Comparison of ENCODE assay signal across 8 mouse cellular contexts in the genomic region with DNA sequence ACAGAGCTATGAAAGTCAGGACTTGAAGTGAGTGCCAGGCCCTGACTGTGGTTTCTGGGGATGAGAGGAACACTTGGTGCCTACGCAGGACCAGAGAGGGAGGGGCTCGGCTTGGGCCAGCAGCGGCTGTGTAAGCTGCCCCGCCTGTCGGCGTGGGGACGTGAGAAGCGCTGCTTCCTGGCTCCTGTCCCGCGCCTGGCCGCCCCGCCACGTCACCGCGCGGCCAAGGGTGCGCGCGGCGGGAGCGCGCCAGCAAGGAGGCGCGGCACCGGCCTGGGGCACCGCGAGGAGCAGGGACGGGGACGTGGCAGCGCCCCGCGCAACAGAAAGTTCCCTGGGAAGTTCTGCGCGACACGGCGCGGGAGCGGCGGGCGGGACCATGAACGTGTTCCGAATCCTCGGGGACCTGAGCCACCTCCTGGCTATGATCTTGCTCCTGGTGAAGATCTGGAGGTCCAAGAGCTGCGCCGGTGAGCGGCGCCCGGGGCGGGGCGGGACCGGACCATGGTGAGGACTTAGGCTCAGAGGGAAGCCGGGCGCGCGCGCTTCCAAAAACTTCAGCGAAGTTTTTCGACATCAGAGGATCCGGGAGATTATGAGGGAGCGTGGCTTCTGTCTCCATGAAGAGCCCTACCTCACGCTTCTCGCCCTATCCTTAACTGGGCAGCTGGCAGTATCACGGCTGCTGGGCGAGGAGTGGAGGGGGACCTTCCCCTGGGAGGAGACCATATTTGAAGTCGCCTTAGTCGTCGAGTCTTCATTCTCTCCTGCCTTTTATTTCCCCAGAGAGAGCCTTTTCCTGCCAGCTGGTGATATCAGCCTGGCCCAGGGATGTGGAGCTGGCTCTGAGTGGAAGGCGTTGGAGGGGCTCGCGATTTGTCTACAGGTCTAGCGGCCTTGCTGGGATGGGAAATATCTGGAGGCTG. TPM values are rescaled to one million over a fixed set of nuclear protein-coding genes. Genes with fewer than 3 reads are reported as not detected.
DNase-seq lines count a peak whose midpoint lies in the region; ATAC-seq and TF ChIP-seq lines count a peak whose summit lies in the region.

TSS of gene Kdelr3 (plus strand) at position 241 of the 926 bp plus-strand sequence.

- H3K4me1 ChIP-seq in E14TG2a.4 (replicated peaks; ENCODE audit: low read depth, low read length), result peaks cover 76% of the 10 kb centered on the region
- peaks cover 34% of the 10 kb centered on the region for H3K4me1 ChIP-seq in hindbrain, embryonic 12.5 days
- peaks cover 47% of the 10 kb centered on the region for H3K4me1 ChIP-seq in limb, embryonic 13.5 days
- H3K4me1 ChIP-seq in midbrain, embryonic 13.5 days (replicated peaks), result peaks cover 32% of the 10 kb centered on the region

- H3K4me2 ChIP-seq in hindbrain, embryonic 12.5 days (replicated peaks), result peak within 1 kb of the TSS; percentile 82
- peak within 1 kb of the TSS; percentile 82 for H3K4me2 ChIP-seq in limb, embryonic 13.5 days (replicated peaks)
- H3K4me2 ChIP-seq in midbrain, embryonic 13.5 days (replicated peaks), result peak within 1 kb of the TSS; percentile 76

- H3K36me3 ChIP-seq in E14TG2a.4 (ENCODE audit: insufficient read depth, low read length), result no peaks in the 10 kb centered on the region
- H3K36me3 ChIP-seq in hindbrain, embryonic 12.5 days, result no peaks in the 10 kb centered on the region
- no peaks in the 10 kb centered on the region for H3K36me3 ChIP-seq in limb, embryonic 13.5 days
- no peaks in the 10 kb centered on the region for H3K36me3 ChIP-seq in midbrain, embryonic 13.5 days

- TF ChIP-seq CTCF in E14TG2a.4 (conservative IDR thresholded peaks at IDR 0.05; ENCODE audit: low read length), result no peak

- peak within 1 kb of the TSS; percentile 59 for H3K9ac ChIP-seq in hindbrain, embryonic 12.5 days
- H3K9ac ChIP-seq in limb, embryonic 13.5 days, result peak within 1 kb of the TSS; percentile 85
- H3K9ac ChIP-seq in midbrain, embryonic 13.5 days (replicated peaks), result peak within 1 kb of the TSS; percentile 53

- 1% methylated on average over 71 of the region's 71 CpGs for WGBS in hindbrain, embryonic 12.5 days
- 2% methylated on average over 71 of the region's 71 CpGs for WGBS in limb, embryonic 13.5 days
- WGBS in midbrain, embryonic 13.5 days, result 1% methylated on average over 65 of the region's 71 CpGs

- ATAC-seq in hindbrain, embryonic 12.5 days (ENCODE audit: low FRiP score), result no peak
- ATAC-seq in limb, embryonic 13.5 days (ENCODE audit: low FRiP score, low read depth), result peak; percentile 84
- ATAC-seq in midbrain, embryonic 13.5 days, result peak; percentile 40; the same call in 1 of the 2 replicates

- H3K27me3 ChIP-seq in E14TG2a.4 (ENCODE audit: insufficient read depth, low read length), result peaks cover 63% of the 10 kb centered on the region
- peaks cover 65% of the 10 kb centered on the region for H3K27me3 ChIP-seq in hindbrain, embryonic 12.5 days
- peaks cover 51% of the 10 kb centered on the region for H3K27me3 ChIP-seq in limb, embryonic 13.5 days
- peaks cover 73% of the 10 kb centered on the region for H3K27me3 ChIP-seq in midbrain, embryonic 13.5 days

- no peak within 1 kb of the TSS for H3K27ac ChIP-seq in hindbrain, embryonic 12.5 days
- H3K27ac ChIP-seq in limb, embryonic 13.5 days, result peak within 1 kb of the TSS; percentile 72
- no peak within 1 kb of the TSS for H3K27ac ChIP-seq in midbrain, embryonic 13.5 days

- DNase-seq in adrenal gland, postnatal 10 days, result peak; percentile 84
- peak; percentile 76 for DNase-seq in gastrocnemius, adult 18-20 months (ENCODE audit: low spot score)
- peak; percentile 35 for DNase-seq in thymus, postnatal 14 days
- DNase-seq in frontal cortex, postnatal 36 days (ENCODE audit: low spot score in 2 of 2), result no peak

- 0 out of 2 replicates have a peak, but pooled peaks cover 6% of the 10 kb centered on the region for H3K9me3 ChIP-seq in E14TG2a.4 (ENCODE audit: low read length)
- H3K9me3 ChIP-seq in hindbrain, embryonic 12.5 days (replicated peaks), result no peaks in the 10 kb centered on the region
- no peaks in the 10 kb centered on the region for H3K9me3 ChIP-seq in limb, embryonic 13.5 days
- no peaks in the 10 kb centered on the region for H3K9me3 ChIP-seq in midbrain, embryonic 13.5 days

- H3K4me3 ChIP-seq in E14TG2a.4 (replicated peaks; ENCODE audit: low read length), result peak within 1 kb of the TSS; percentile 82
- H3K4me3 ChIP-seq in hindbrain, embryonic 12.5 days, result peak within 1 kb of the TSS; percentile 48
- peak within 1 kb of the TSS; percentile 67 for H3K4me3 ChIP-seq in limb, embryonic 13.5 days
- peak within 1 kb of the TSS; percentile 45 for H3K4me3 ChIP-seq in midbrain, embryonic 13.5 days (replicated peaks)

RNA-seq across cellular contexts. Expression of gene Kdelr3, which starts in this region (rescaled TPM):
- 10 to 100 TPM; 11.4 to 13.2 TPM for total RNA-seq in adrenal gland, postnatal 10 days (2021)
- 1 to 10 TPM; 1.3 to 2.0 TPM for total RNA-seq in gastrocnemius, adult 18-20 months (2021)
- 32.2 and 39.2 TPM in 2 replicates for polyA plus RNA-seq in hindbrain, embryonic 12.5 days (2016; fragmentation: Nextera tagmentation; extraction: Ambion mirVana)
- 123 and 133 TPM in 2 replicates for polyA plus RNA-seq in limb, embryonic 13.5 days (2015; fragmentation: Nextera tagmentation; extraction: Ambion mirVana)
- polyA plus RNA-seq in midbrain, embryonic 13.5 days (2015; fragmentation: Nextera tagmentation; extraction: Ambion mirVana), result 6.0 and 8.3 TPM in 2 replicates

Comparison
In these comparisons a context has a peak if more than half of its experiments do, and no peak if none do; other contexts are left out.
1. RNA of gene Kdelr3 (total RNA-seq): 11.4 to 13.2 TPM in adrenal gland, postnatal 10 days; 1.3 to 2.0 TPM in gastrocnemius, adult 18-20 months; every median in the first group is over 4 times any median in the second.
2. DNase-seq: peak in adrenal gland, postnatal 10 days (single experiment), gastrocnemius, adult 18-20 months (single experiment) and thymus, postnatal 14 days (single experiment); none in frontal cortex, postnatal 36 days (0 of 2).
3. Peak in every context shown above with its lines, with median percentiles within 50 percentile points of each other: H3K4me3 ChIP-seq, H3K4me2 ChIP-seq and H3K9ac ChIP-seq.